Mouse (Mus musculus) kidney, postnatal 0 days (tissue): ENCODE results near the gene Cdk14. TPM values are rescaled to one million over a fixed set of nuclear protein-coding genes. Genes with fewer than 3 reads are reported as not detected.

Experiments
- ATAC-seq: fragments of 200-750 bp; cut with Nextera tagmentation; replicated peaks from 2 replicates; pipeline ENCODE4 v1.8.0; 2017; ENCODE audit warnings: low read depth, moderate number of reproducible peaks, moderate TSS enrichment, moderate library complexity; ENCODE audit not compliant: low FRiP score
- DNase-seq: peaks from one replicate; pipeline ENCODE4 v3.0.0-alpha.2; 2016; ENCODE audit warnings: low spot score
- H3K27ac ChIP-seq: fragments of 300-500 bp; sonication (generic); 2 replicates; pipeline ENCODE4 v1.5.1; 2014; ENCODE audit warnings: mild to moderate bottlenecking
- H3K27me3 ChIP-seq: fragments of 300-500 bp; sonication (generic); 2 replicates; pipeline ENCODE4 v1.6.1; 2014; ENCODE audit warnings: low read length, mixed read lengths; ENCODE audit not compliant: insufficient read depth
- H3K36me3 ChIP-seq: fragments of 300-500 bp; sonication (generic); 2 replicates; pipeline ENCODE4 v1.6.1; 2014; ENCODE audit warnings: low read length, mixed read lengths; ENCODE audit not compliant: insufficient read depth
- H3K4me1 ChIP-seq: fragments of 300-500 bp; sonication (generic); replicated peaks from 2 replicates; pipeline ENCODE4 v1.6.1; 2014; ENCODE audit warnings: antibody characterized with exemption, low read length, mixed read lengths; ENCODE audit not compliant: insufficient read depth
- H3K4me2 ChIP-seq: fragments of 300-500 bp; sonication (generic); 2 replicates; pipeline ENCODE4 v1.6.1; 2014; ENCODE audit warnings: mild to moderate bottlenecking, low read length, moderate library complexity, mixed read lengths
- H3K4me3 ChIP-seq: fragments of 300-500 bp; sonication (generic); replicated peaks from 2 replicates; pipeline ENCODE4 v1.5.1; 2014; ENCODE audit warnings: low read depth, low read length
- H3K9ac ChIP-seq: fragments of 300-500 bp; sonication (generic); 2 replicates; pipeline ENCODE4 v1.6.1; 2014; ENCODE audit warnings: low read depth, low read length
- H3K9me3 ChIP-seq: fragments of 300-500 bp; sonication (generic); replicated peaks from 2 replicates; pipeline ENCODE4 v1.6.1; 2016; ENCODE audit warnings: low read length, inconsistent platforms, mixed read lengths
- CTCF ChIP-seq: IDR thresholded peaks from 2 replicates; pipeline ENCODE4 v1.5.1; 2016; ENCODE audit warnings: antibody characterized with exemption, low read depth, mild to moderate bottlenecking, moderate library complexity
- WGBS: fragments of 180-500 bp; shearing (Covaris S2); extraction: QIAGEN DNeasy Blood & Tissue Kit; methylation state at CpG from one replicate; pipeline ENCODE4 v1.1.7; 2014; 5-methylcytosine and 5-hydroxymethylcytosine counted together
- polyA plus RNA-seq: library from polyadenylated mRNA; unstranded; fragments of >200 nt; fragmentation: Nextera tagmentation; extraction: Ambion mirVana; gene quantifications from 2 replicates; pipeline ENCODE4 v1.2.1, GENCODE M21; 2015

Cdk14 gene
- polyA plus RNA-seq, 1 experiment from 2014 or later = 8.8 TPM

DNA sequence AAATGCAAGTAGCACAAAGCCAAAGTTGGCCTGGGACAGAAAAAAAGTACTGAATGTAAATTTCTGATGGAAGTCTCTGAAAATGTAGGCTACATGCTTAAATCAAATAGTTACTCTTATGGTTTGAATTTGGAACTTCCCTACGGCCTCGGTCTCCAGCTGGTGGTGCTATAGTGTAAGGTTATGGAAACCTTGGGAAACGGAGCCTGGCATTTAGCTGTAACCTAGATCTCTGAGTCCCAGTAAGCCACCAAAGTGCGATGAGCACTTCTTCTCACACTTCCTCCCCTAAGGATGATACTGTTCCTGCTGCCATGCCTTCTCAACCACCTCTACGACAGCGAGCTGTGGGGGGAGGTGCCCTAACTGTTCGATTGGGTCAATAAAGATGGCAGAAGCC is 464.1 kb downstream of the Cdk14 start:
- WGBS = 79% methylated on average over 7 of the region's 7 CpGs
- ATAC-seq (no peak), DNase-seq (no peak)
- TF ChIP-seq CTCF = no peak
- H3K9me3 ChIP-seq = no peaks in the 10 kb centered on the region
- no peak overlapping the region for H3K4me3 ChIP-seq
- H3K27me3 ChIP-seq = no peaks in the 10 kb centered on the region
- no peaks in the 10 kb centered on the region for H3K4me1 ChIP-seq
- no peak overlapping the region for H3K27ac ChIP-seq
- no peak overlapping the region for H3K9ac ChIP-seq
- H3K36me3 ChIP-seq = no peaks in the 10 kb centered on the region
- no peak overlapping the region for H3K4me2 ChIP-seq

GRCm38 (mm10) chr5:4955392-4955791 is 464.7 kb downstream of the Cdk14 start:
- no peak overlapping the region for H3K27ac ChIP-seq
- WGBS = 78% methylated on average over 2 of the region's 2 CpGs

GRCm38 (mm10) chr5:4949433-4949832 is 470.7 kb downstream of the Cdk14 start:
- DNase-seq (no peak), ATAC-seq (no peak)
- H3K27ac ChIP-seq = no peak overlapping the region
- no peaks in the 10 kb centered on the region for H3K4me1 ChIP-seq
- H3K27me3 ChIP-seq = no peaks in the 10 kb centered on the region
- H3K9ac ChIP-seq = no peak overlapping the region
- H3K4me2 ChIP-seq = no peak overlapping the region
- no peak overlapping the region for H3K4me3 ChIP-seq
- H3K9me3 ChIP-seq = no peaks in the 10 kb centered on the region
- no peaks in the 10 kb centered on the region for H3K36me3 ChIP-seq
- WGBS = 74% methylated on average over 7 of the region's 7 CpGs
- no peak for TF ChIP-seq CTCF

More at GRCm38 (mm10) chr5:4955392-4955791, 464.7 kb downstream of the Cdk14 start:
- Histone ChIP-seq H3K9me3 (no peaks in the 10 kb centered on the region), H3K27me3 (no peaks in the 10 kb centered on the region), H3K4me1 (no peaks in the 10 kb centered on the region), H3K9ac (no peak overlapping the region), H3K4me3 (no peak overlapping the region), H3K4me2 (no peak overlapping the region), H3K36me3 (no peaks in the 10 kb centered on the region)
- no peak for DNase-seq
- TF ChIP-seq CTCF = no peak
- ATAC-seq = no peak

DNA sequence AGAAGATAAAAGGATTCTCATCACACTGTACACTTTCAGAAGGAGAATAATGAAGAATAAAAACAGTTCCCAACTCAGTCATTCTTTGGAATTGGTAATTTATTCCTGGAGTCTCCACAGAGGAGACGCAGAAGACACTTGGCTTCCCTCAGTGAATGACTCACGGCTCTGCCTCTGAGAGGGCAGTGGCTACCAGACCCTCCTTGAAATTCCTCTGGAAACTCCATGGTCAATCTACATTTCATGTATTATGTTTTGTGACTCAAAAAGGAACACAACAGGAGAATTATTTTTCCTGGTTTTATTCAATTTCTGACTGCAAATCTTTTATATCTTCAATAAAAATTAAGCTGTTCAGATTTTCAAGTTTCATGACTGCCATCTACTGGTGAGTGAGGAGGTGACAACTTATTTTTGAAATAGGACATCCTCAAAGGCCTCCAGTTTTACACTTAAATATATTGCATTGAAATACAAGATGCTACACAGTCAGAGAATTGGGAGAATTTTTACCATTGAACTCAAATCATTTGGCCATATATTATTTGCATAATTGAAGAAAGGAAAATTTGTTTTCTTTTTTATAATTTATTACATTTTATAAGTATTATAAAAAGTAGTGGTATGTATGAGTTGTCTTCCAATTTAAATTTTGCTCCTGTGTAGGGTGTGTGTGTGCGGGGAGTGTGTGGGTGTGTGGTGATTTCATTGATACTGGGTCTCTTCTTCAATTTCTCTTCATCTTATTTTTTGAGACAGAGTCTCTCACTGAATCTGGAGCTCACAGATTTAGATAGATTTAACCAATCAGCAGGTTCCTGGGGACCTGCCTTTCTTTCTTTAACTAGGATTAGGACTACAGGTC is 471.8 kb downstream of the Cdk14 start:
- DNase-seq (peak; percentile 71), ATAC-seq (0 out of 2 replicates have a peak, but pooled peaks have one; percentile 40)
- Histone ChIP-seq H3K27ac (no peak overlapping the region), H3K27me3 (no peaks in the 10 kb centered on the region), H3K9ac (no peak overlapping the region), H3K4me3 (no peak overlapping the region), H3K9me3 (no peaks in the 10 kb centered on the region), H3K4me2 (no peak overlapping the region), H3K36me3 (no peaks in the 10 kb centered on the region), H3K4me1 (no peaks in the 10 kb centered on the region)
- TF ChIP-seq CTCF = peak; percentile 78
- 51% methylated on average over 3 of the region's 3 CpGs for WGBS

GRCm38 (mm10) chr5:4935131-4935530 is 485.0 kb downstream of the Cdk14 start:
- WGBS = 54% methylated on average over 1 of the region's 1 CpGs
- no peak for TF ChIP-seq CTCF
- Histone ChIP-seq H3K4me1 (no peaks in the 10 kb centered on the region), H3K4me2 (no peak overlapping the region), H3K9me3 (no peaks in the 10 kb centered on the region), H3K27ac (no peak overlapping the region), H3K27me3 (no peaks in the 10 kb centered on the region), H3K9ac (no peak overlapping the region), H3K4me3 (no peak overlapping the region), H3K36me3 (no peaks in the 10 kb centered on the region)
- no peak for ATAC-seq
- no peak for DNase-seq

DNA sequence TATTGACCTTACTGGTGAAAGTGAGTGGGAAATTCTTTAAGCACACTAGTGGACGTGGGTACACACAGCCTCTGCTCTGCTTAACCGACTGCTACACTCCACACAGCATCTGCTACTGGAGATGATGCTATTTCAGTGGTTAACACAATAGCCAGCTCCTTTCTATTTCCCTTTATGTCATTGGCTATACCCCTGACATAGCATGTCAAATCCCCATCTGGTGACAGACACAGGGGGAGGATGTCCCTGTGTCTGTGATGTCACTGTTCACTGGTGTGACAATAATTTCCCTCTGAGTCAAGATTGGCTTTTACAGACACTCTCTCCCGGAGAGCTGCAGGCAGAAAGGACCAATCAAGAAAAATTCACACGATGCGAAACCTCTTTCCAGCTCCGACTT is 485.6 kb downstream of the Cdk14 start:
- Histone ChIP-seq H3K27ac (no peak overlapping the region), H3K9ac (no peak overlapping the region), H3K4me3 (no peak overlapping the region), H3K4me1 (no peaks in the 10 kb centered on the region), H3K36me3 (no peaks in the 10 kb centered on the region), H3K9me3 (no peaks in the 10 kb centered on the region), H3K27me3 (no peaks in the 10 kb centered on the region), H3K4me2 (no peak overlapping the region)
- DNase-seq = no peak
- ATAC-seq = no peak
- no peak for TF ChIP-seq CTCF
- whole genome bisulfite sequencing = 85% methylated on average over 6 of the region's 6 CpGs
